Mouse (Mus musculus) hindbrain, embryonic 11.5 days (tissue): ENCODE results near the gene B4galnt2. TPM values are rescaled to one million over a fixed set of nuclear protein-coding genes. Genes with fewer than 3 reads are reported as not detected.

Experiments
- ATAC-seq: fragments of 200-750 bp; cut with Nextera tagmentation; 2 replicates; pipeline ENCODE4 v1.8.0; 2017; ENCODE audit warnings: mild to moderate bottlenecking, moderate TSS enrichment, moderate library complexity; ENCODE audit not compliant: low FRiP score
- DNase-seq: peaks from one replicate; pipeline ENCODE4 v3.0.0-alpha.2; 2015; ENCODE audit warnings: low spot score
- H3K27ac ChIP-seq: fragments of 300-500 bp; sonication (generic); 2 replicates; pipeline ENCODE4 v1.5.1; 2014; ENCODE audit warnings: mild to moderate bottlenecking, low read depth, low read length
- H3K27me3 ChIP-seq: fragments of 300-500 bp; sonication (generic); 2 replicates; pipeline ENCODE4 v1.6.1; 2014; ENCODE audit warnings: mild to moderate bottlenecking, low read length, moderate library complexity, mixed read lengths; ENCODE audit not compliant: control insufficient read depth, insufficient read depth
- H3K36me3 ChIP-seq: fragments of 300-500 bp; sonication (generic); 2 replicates; pipeline ENCODE4 v1.6.1; 2014; ENCODE audit warnings: mild to moderate bottlenecking, low read length, moderate library complexity, mixed read lengths; ENCODE audit not compliant: control insufficient read depth, insufficient read depth
- H3K4me1 ChIP-seq: fragments of 300-500 bp; sonication (generic); replicated peaks from 2 replicates; pipeline ENCODE4 v1.6.1; 2014; ENCODE audit warnings: low read length, mixed read lengths; ENCODE audit not compliant: control insufficient read depth, insufficient read depth
- H3K4me2 ChIP-seq: fragments of 300-500 bp; sonication (generic); replicated peaks from 2 replicates; pipeline ENCODE4 v1.6.1; 2014; ENCODE audit warnings: mild to moderate bottlenecking, low read depth, low read length
- H3K4me3 ChIP-seq: fragments of 300-500 bp; sonication (generic); 2 replicates; pipeline ENCODE4 v1.5.1; 2014; ENCODE audit warnings: low read depth, low read length
- H3K9ac ChIP-seq: fragments of 300-500 bp; sonication (generic); 2 replicates; pipeline ENCODE4 v1.6.1; 2014; ENCODE audit warnings: low read depth, low read length
- H3K9me3 ChIP-seq: fragments of 300-500 bp; sonication (generic); 2 replicates; pipeline ENCODE4 v1.6.1; 2016; ENCODE audit warnings: low read length; ENCODE audit not compliant: control insufficient read depth
- WGBS: fragments of 180-500 bp; shearing (Covaris S2); extraction: QIAGEN DNeasy Blood & Tissue Kit; methylation state at CpG from one replicate; pipeline ENCODE4 v1.1.7; 2014; 5-methylcytosine and 5-hydroxymethylcytosine counted together
- polyA plus RNA-seq: library from polyadenylated mRNA; unstranded; fragments of >200 nt; fragmentation: Nextera tagmentation; extraction: Ambion mirVana; gene quantifications from 2 replicates; pipeline ENCODE4 v1.2.1, GENCODE M21; 2014

B4galnt2 gene
- polyA plus RNA-seq, 1 experiment from 2014 or later: not detected

DNA sequence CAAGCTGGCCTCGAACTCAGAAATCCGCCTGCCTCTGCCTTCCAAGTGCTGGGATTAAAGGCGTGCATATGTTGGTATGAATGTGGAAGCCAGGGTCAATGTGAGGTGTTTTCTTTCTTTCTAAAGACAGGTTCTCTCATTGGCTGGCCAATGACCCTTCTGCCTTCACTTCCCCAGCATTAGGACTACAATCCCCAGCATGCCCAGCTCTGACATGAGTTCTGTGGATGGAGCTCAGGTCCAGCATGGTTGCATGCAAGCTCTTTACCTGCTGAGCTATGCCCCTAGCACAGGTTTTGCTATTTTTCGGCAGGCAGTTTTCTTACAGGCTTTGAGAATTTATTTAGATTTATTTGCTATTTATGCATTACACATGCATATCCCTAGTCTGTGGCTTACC lies 57.4 kb downstream of the B4galnt2 start:
- no peaks in the 10 kb centered on the region for H3K9me3 ChIP-seq
- no peak overlapping the region for H3K4me2 ChIP-seq
- no peaks in the 10 kb centered on the region for H3K27me3 ChIP-seq
- H3K4me1 ChIP-seq: no peaks in the 10 kb centered on the region; the same call in 1 of the 2 replicates
- no peak overlapping the region for H3K27ac ChIP-seq
- DNase-seq (no peak), ATAC-seq (no peak)
- no peaks in the 10 kb centered on the region for H3K36me3 ChIP-seq
- H3K9ac ChIP-seq: no peak overlapping the region
- no peak overlapping the region for H3K4me3 ChIP-seq
- 75% methylated on average over 4 of the region's 4 CpGs for WGBS

DNA sequence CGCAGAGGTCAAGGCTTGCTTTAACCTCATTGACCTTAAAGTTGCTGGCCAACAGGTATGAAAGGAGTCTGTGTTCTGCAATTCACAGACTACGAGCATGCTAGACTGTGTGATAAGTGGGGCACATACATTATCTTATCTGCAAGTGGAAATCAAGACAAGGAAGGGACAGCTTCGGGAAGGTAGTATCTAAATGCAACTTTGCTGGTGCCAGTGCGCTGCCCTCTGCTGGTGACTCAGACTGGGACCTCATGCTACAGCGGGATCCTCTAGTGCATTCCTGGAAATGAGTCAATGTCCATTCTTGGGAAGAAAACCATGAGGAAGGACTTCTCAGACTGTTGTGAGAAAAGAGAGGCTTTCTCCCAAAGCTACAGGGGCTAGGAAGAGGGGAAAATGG lies 61.0 kb downstream of the B4galnt2 start:
- Histone ChIP-seq H3K36me3 (no peaks in the 10 kb centered on the region), H3K4me2 (no peak overlapping the region), H3K4me1 (no peaks in the 10 kb centered on the region; the same call in 1 of the 2 replicates), H3K27me3 (no peaks in the 10 kb centered on the region), H3K9me3 (no peaks in the 10 kb centered on the region), H3K9ac (no peak overlapping the region), H3K27ac (no peak overlapping the region), H3K4me3 (no peak overlapping the region)
- DNase-seq: peak; percentile 43
- WGBS: 54% methylated on average over 5 of the region's 5 CpGs
- no peak for ATAC-seq

DNA sequence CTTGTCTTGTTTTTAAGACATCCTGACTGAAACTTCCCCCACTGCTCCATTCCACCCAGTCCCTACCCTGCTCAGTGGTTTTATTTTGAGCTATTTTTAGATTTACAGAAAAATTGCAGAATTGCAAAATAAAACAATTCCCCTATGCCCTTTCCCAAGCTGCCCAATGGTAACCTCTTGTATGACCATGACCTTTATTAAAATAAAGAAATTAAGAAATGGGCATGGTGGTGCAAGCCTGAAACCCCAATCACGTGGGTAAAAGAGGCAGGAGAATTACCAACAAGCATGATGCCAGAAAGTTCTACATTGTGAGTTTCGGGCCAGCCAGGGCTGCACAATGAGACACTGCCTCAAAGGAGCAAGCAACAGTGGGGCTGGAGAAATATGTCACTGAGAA lies 63.8 kb downstream of the B4galnt2 start:
- no peaks in the 10 kb centered on the region for H3K4me1 ChIP-seq
- 69% methylated on average over 2 of the region's 2 CpGs for WGBS
- DNase-seq: no peak
- no peak overlapping the region for H3K9ac ChIP-seq
- no peak overlapping the region for H3K4me3 ChIP-seq
- ATAC-seq: no peak
- no peaks in the 10 kb centered on the region for H3K27me3 ChIP-seq
- no peaks in the 10 kb centered on the region for H3K9me3 ChIP-seq
- H3K27ac ChIP-seq: no peak overlapping the region
- H3K4me2 ChIP-seq: no peak overlapping the region
- no peaks in the 10 kb centered on the region for H3K36me3 ChIP-seq

DNA sequence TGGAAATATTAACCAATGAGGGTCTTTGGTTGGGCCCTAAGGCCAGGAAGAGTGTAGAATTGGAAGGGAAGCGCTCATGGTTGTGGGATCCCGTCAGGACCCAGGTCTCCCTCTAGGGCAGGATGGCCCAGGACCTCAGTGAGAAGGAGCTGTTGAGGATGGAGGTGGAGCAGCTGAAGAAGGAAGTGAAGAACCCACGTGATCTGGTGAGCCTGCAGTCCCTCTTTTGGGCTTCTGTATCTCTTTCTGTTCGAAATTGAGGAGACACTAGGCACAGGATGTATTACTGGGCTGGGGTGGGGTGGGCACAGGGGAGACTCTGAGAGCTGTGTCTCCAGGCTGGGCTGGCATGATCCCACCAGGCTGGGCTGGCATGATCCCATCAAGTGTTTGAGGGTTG lies 69.8 kb downstream of the B4galnt2 start:
- no peak overlapping the region for H3K4me3 ChIP-seq
- no peak overlapping the region for H3K27ac ChIP-seq
- no peaks in the 10 kb centered on the region for H3K4me1 ChIP-seq
- no peak overlapping the region for H3K9ac ChIP-seq
- no peak overlapping the region for H3K4me2 ChIP-seq
- H3K27me3 ChIP-seq: 0 out of 2 replicates have a peak, but pooled peaks cover 3% of the 10 kb centered on the region
- H3K36me3 ChIP-seq: no peaks in the 10 kb centered on the region
- H3K9me3 ChIP-seq: no peaks in the 10 kb centered on the region
- 61% methylated on average over 4 of the region's 4 CpGs for WGBS
- ATAC-seq (no peak), DNase-seq (no peak)

DNA sequence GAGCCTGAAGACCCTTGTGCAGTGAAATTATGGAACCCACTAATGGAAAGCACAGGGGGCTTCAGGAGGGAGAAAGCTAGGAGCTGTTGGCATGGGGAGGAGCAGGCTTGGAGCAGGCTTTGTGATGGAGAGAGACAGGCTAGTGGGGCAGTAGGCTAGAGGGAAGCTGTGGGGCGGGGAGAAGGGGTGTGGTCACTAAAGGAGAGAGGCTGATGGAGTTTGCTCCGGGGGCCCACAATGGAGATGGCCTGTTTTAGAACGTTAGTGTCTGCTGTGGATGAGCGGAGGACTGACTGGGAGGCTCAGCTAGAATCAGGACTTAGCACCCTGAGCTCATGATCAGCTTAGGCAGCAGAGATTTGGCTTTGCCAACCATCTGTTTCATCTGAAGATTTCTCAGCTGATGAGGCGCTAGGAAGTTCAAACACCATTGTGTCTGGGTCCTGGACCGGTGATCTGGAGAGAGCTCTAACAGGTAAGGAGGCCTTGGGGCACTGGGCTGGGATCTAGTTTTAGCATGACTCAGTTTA lies 71.2 kb downstream of the B4galnt2 start:
- no peak for DNase-seq
- WGBS: 61% methylated on average over 6 of the region's 6 CpGs

DNA sequence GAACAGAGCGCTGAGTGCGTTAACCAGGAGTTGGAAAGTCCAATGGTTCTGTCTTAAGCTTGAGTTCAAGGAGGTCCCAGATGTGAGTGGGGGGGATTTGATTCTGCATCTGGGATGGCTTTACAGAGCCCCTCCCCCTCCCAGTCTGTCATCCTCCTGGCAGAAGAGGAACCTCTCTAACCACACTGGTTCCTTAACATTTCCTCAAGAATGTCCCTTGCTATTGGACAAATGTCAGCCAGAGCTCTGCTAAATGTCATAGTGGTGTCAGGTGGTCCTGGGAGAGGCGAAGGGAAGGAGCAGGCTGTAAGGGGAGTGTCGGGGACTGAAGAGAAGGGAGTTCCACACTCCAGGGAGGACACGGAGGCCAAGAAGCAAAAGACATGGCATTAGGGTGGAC lies 71.7 kb downstream of the B4galnt2 start:
- no peak overlapping the region for H3K4me2 ChIP-seq
- H3K4me1 ChIP-seq: no peaks in the 10 kb centered on the region
- ATAC-seq: no peak
- DNase-seq: no peak
- no peaks in the 10 kb centered on the region for H3K36me3 ChIP-seq
- H3K27me3 ChIP-seq: 0 out of 2 replicates have a peak, but pooled peaks cover 3% of the 10 kb centered on the region
- 80% methylated on average over 5 of the region's 5 CpGs for WGBS
- no peak overlapping the region for H3K27ac ChIP-seq
- no peak overlapping the region for H3K4me3 ChIP-seq
- H3K9me3 ChIP-seq: no peaks in the 10 kb centered on the region
- no peak overlapping the region for H3K9ac ChIP-seq

More for the DNA sequence above, 71.2 kb downstream of the B4galnt2 start:
- Histone ChIP-seq H3K27me3 (0 out of 2 replicates have a peak, but pooled peaks cover 3% of the 10 kb centered on the region), H3K4me1 (no peaks in the 10 kb centered on the region), H3K4me3 (no peak overlapping the region), H3K9me3 (no peaks in the 10 kb centered on the region), H3K9ac (no peak overlapping the region), H3K4me2 (no peak overlapping the region), H3K27ac (no peak overlapping the region), H3K36me3 (no peaks in the 10 kb centered on the region)
- ATAC-seq: no peak

DNA sequence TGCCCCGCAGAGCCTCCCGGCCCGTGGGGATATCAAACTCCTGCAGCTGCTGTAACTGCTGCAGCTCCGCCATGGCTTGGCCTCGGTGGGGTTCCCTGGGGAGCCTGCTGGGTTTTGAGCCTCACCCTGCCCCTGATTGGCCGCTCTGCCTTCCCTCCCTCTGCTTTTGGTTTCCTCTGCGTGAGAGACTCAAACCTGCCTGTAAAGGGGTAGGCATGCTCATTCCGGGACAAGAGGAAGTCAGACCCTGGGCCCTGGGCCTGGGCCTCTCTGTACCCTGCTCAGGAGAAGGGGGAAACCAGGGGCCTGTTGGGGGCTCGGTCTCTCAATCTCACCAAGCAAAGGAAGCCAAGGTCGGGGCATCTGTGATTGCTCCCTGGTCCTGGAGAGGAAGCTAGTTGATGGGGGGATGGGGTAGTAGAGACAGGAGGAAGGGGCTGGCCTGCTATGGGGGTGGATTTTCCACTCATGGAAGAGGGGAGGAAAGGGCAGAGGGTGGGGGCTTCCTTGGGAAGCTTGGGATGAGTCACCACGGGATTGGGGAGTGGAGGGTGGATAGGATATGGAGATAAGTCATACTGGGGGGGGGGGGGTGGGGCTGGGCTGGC lies 72.5 kb downstream of the B4galnt2 start, which contains the start of gene Abi3:
Gene Abi3, minus strand, starts transcription at position 403 of the 608 bp plus-strand sequence.
- Histone ChIP-seq H3K27me3 (0 out of 2 replicates have a peak, but pooled peaks cover 3% of the 10 kb centered on the region), H3K4me3 (no peak within 1 kb of the TSS), H3K9ac (no peak within 1 kb of the TSS), H3K27ac (no peak within 1 kb of the TSS), H3K4me2 (no peak within 1 kb of the TSS), H3K9me3 (no peaks in the 10 kb centered on the region), H3K36me3 (no peaks in the 10 kb centered on the region), H3K4me1 (no peaks in the 10 kb centered on the region)
- ATAC-seq (no peak), DNase-seq (no peak)
- WGBS: 12% methylated on average over 11 of the region's 11 CpGs

DNA sequence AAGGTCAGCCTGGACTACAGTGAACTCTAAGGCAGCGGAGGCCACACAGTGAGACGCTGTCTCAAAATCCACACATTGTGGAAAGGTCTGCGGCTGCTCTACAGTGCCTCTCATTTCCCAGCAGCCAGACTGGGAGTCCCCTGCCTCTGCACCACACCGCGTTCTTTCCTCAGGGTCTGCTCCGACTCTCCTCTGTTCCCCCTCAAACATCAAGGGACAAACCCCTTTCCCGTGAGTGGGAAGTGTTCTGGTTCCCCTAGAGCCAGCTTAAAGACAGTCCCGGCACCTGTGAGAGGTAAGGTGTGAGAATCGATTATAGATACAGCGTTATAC lies 73.2 kb downstream of the B4galnt2 start:
- no peaks in the 10 kb centered on the region for H3K9me3 ChIP-seq
- 0 out of 2 replicates have a peak, but pooled peaks cover 3% of the 10 kb centered on the region for H3K27me3 ChIP-seq
- DNase-seq (no peak), ATAC-seq (no peak)
- no peaks in the 10 kb centered on the region for H3K4me1 ChIP-seq
- H3K27ac ChIP-seq: no peak overlapping the region
- no peaks in the 10 kb centered on the region for H3K36me3 ChIP-seq
- H3K4me3 ChIP-seq: no peak overlapping the region
- WGBS: 51% methylated on average over 10 of the region's 10 CpGs
- no peak overlapping the region for H3K4me2 ChIP-seq
- no peak overlapping the region for H3K9ac ChIP-seq
